Mouse (Mus musculus): ENCODE measurements around the gene Vmn2r109. TPM values are rescaled to one million over a fixed set of nuclear protein-coding genes. Genes with fewer than 3 reads are reported as not detected.

The Vmn2r109 gene
- not detected for polyA plus RNA-seq (2014; fragmentation: Illumina TruSeq; extraction: RNeasy Lipid Tissue Mini Kit (QIAGEN cat#74804); ENCODE audit: low read depth, low replicate concordance)

DNA sequence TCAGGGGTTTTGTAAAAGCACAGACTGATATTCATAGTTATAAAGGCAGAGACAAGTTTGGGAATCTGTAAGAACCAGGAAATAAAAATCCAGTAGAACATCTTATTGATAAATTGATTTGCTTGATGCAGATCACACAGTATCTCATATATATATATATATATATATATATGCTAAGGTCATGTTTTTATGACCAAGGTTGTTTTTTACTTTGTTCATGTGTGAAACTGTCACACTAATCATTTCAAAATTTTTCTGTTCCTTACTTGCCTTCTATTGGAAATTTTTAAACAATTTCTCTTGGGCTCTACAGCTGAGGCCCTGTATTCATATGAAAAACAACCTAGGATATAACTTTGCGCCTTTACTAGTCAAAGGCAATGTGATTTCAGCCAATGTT is at the start of gene Vmn2r109:
Gene Vmn2r109, minus strand, starts transcription at position 101 of the 400 bp plus-strand sequence.

DNA sequence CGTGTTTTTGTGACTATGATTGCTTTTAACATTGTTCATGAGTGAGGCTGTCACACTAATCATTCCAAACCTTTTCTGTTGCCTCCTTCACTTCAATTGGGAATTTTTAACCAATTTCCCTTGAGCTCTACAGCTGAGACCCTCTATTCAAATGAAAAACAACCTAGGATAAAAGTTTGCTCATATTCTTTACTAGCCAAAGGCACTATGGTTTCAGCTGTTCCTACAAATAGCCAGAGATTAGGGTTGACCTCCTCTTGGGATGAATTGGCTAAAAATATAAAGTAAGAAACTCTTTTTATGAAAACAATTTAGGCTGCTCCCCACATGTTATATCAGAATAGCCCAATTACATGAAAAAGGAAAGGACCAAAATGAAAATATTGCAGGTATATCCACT is 31.8 kb upstream of the Vmn2r109 start, which contains the start of gene Vmn2r110:
Gene Vmn2r110, minus strand, starts transcription at position 101 of the 400 bp plus-strand sequence.

DNA sequence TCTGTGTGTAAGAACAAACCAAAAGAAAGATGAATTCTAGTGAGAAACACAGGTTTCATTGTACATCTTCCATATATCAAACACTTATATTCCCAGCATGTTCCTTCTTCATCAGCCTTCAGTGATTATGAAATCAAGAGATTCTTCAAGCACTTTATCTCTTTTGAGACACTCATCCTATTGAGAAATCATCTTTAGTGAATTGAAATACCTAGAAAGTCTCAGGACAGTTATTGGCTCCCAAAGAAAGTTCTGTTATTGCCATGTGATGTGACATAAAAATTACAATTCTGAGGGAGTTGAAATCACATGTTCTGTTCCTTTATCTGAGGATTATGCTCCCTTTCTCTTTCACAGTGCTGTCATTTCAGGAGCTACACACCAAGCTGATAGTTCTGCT is 66.7 kb downstream of the Vmn2r109 start, which contains the start of gene Vmn1r225:
Gene Vmn1r225, plus strand, starts transcription at position 301 of the 400 bp plus-strand sequence.

Other genes starting within 250 kb of the Vmn2r109 start
- gene Vmn2r107, start 219.5 kb downstream of the Vmn2r109 start, polyA plus RNA-seq (2014; fragmentation: Illumina TruSeq; extraction: RNeasy Lipid Tissue Mini Kit (QIAGEN cat#74804); ENCODE audit: low read depth, low replicate concordance): 0.91 TPM
- gene Vmn1r224, start 150.6 kb downstream of the Vmn2r109 start, polyA plus RNA-seq (2014; fragmentation: Illumina TruSeq; extraction: RNeasy Lipid Tissue Mini Kit (QIAGEN cat#74804); ENCODE audit: low read depth, low replicate concordance): 2.2 TPM
- not detected for gene Vmn2r108, start 83.4 kb downstream of the Vmn2r109 start, polyA plus RNA-seq (2014; fragmentation: Illumina TruSeq; extraction: RNeasy Lipid Tissue Mini Kit (QIAGEN cat#74804); ENCODE audit: low read depth, low replicate concordance)
- gene Vmn1r225, start 66.6 kb downstream of the Vmn2r109 start, polyA plus RNA-seq (2014; fragmentation: Illumina TruSeq; extraction: RNeasy Lipid Tissue Mini Kit (QIAGEN cat#74804); ENCODE audit: low read depth, low replicate concordance): not detected
- 0.01 TPM for gene Vmn2r110, start 31.7 kb upstream of the Vmn2r109 start, polyA plus RNA-seq (2014; fragmentation: Illumina TruSeq; extraction: RNeasy Lipid Tissue Mini Kit (QIAGEN cat#74804); ENCODE audit: low read depth, low replicate concordance)
- not detected for gene Fpr-rs3, start 60.1 kb upstream of the Vmn2r109 start, polyA plus RNA-seq (2014; fragmentation: Illumina TruSeq; extraction: RNeasy Lipid Tissue Mini Kit (QIAGEN cat#74804); ENCODE audit: low read depth, low replicate concordance)
- gene Vmn1r226, start 118.1 kb upstream of the Vmn2r109 start, polyA plus RNA-seq (2014; fragmentation: Illumina TruSeq; extraction: RNeasy Lipid Tissue Mini Kit (QIAGEN cat#74804); ENCODE audit: low read depth, low replicate concordance): 2.1 TPM
- not detected for gene Vmn1r227, start 165.1 kb upstream of the Vmn2r109 start, polyA plus RNA-seq (2014; fragmentation: Illumina TruSeq; extraction: RNeasy Lipid Tissue Mini Kit (QIAGEN cat#74804); ENCODE audit: low read depth, low replicate concordance)
- not detected for gene Vmn1r228, start 221.4 kb upstream of the Vmn2r109 start, polyA plus RNA-seq (2014; fragmentation: Illumina TruSeq; extraction: RNeasy Lipid Tissue Mini Kit (QIAGEN cat#74804); ENCODE audit: low read depth, low replicate concordance)
- gene Vmn1r229, start 246.8 kb upstream of the Vmn2r109 start, polyA plus RNA-seq (2014; fragmentation: Illumina TruSeq; extraction: RNeasy Lipid Tissue Mini Kit (QIAGEN cat#74804); ENCODE audit: low read depth, low replicate concordance): not detected